Mouse (Mus musculus): ENCODE data around the gene Mndal.

GRCm38 (mm10) chr1:173911808-173912464, 30.4 kb downstream of the Mndal start:
- TF ChIP-seq POLR2A (IDR thresholded peaks at IDR 0.05; ENCODE audit: low read depth, low read length) (no peak), CTCF (IDR thresholded peaks at IDR 0.05; ENCODE audit: extremely low read depth, insufficient read depth, insufficient read length, insufficient replicate concordance) (no peak)

All from spleen, adult 2 months (tissue).